In genomic region chr4:133011028-133011820, GRCm38 (mm10) we compare ENCODE assay signal across 8 mouse cellular contexts. TPM values are rescaled to one million over a fixed set of nuclear protein-coding genes. Genes with fewer than 3 reads are reported as not detected.
A peak's percentile ranks its signal among the peaks of the same experiment; 100 is the strongest.
DNase-seq lines count a peak whose midpoint lies in the region; ATAC-seq and TF ChIP-seq lines count a peak whose summit lies in the region.

TSS of gene Ahdc1 (plus strand) at chr4:133011260.

- H3K27ac ChIP-seq in forebrain, embryonic 16.5 days (ENCODE audit: low read length) = peak within 1 kb of the TSS; percentile 98
- H3K27ac ChIP-seq in neural tube, embryonic 14.5 days (ENCODE audit: low read depth, low read length) = peak within 1 kb of the TSS; percentile 95
- peak within 1 kb of the TSS; percentile 79 for H3K27ac ChIP-seq in testis, adult 2 months (ENCODE audit: control insufficient read depth, insufficient read depth, low read depth, low read length)

- H3K27me3 ChIP-seq in G1E (ENCODE audit: insufficient read depth, low read length) = peaks cover 47% of the 10 kb centered on the region
- H3K27me3 ChIP-seq in forebrain, embryonic 16.5 days (replicated peaks; ENCODE audit: control insufficient read depth, insufficient read depth, low read length) = peaks cover 13% of the 10 kb centered on the region
- no peaks in the 10 kb centered on the region for H3K27me3 ChIP-seq in neural tube, embryonic 14.5 days (ENCODE audit: control insufficient read depth, insufficient read depth, low read length)
- H3K27me3 ChIP-seq in testis, adult 2 months (ENCODE audit: control insufficient read depth, insufficient read depth, low read length) = no peaks in the 10 kb centered on the region

- peak within 1 kb of the TSS; percentile 99 for H3K9ac ChIP-seq in forebrain, embryonic 16.5 days (replicated peaks; ENCODE audit: low read depth, low read length)
- H3K9ac ChIP-seq in neural tube, embryonic 14.5 days (replicated peaks; ENCODE audit: low read depth, low read length) = peak within 1 kb of the TSS; percentile 99

- H3K36me3 ChIP-seq in G1E (replicated peaks) = peaks cover 2% of the 10 kb centered on the region
- H3K36me3 ChIP-seq in forebrain, embryonic 16.5 days (ENCODE audit: control insufficient read depth, insufficient read depth) = no peaks in the 10 kb centered on the region
- no peaks in the 10 kb centered on the region for H3K36me3 ChIP-seq in neural tube, embryonic 14.5 days (ENCODE audit: control insufficient read depth, insufficient read depth, low read length)
- H3K36me3 ChIP-seq in testis, adult 2 months (ENCODE audit: control insufficient read depth, insufficient read depth, low read length) = no peaks in the 10 kb centered on the region

- ATAC-seq in G1E (ENCODE audit: extremely low read depth, insufficient number of reproducible peaks, low FRiP score, poor library complexity, severe bottlenecking) = peak; percentile 10; the same call in 1 of the 2 replicates
- peak; percentile 87 for ATAC-seq in forebrain, embryonic 16.5 days
- ATAC-seq in neural tube, embryonic 14.5 days (ENCODE audit: low read depth) = peak; percentile 85

- intact Hi-C loops in heart, postnatal 25 days (cut with DNase I) = loop anchor here (2.0 to 5.0 kb wide), 3 partner anchors 96 to 204 kb away; partner anchors contain the start of gene Wasf2

- no peak for TF ChIP-seq CTCF in G1E (IDR thresholded peaks at IDR 0.05; ENCODE audit: low read depth, low read length)
- no peak for TF ChIP-seq CTCF in testis, adult 2 months (IDR thresholded peaks at IDR 0.05; ENCODE audit: control insufficient read depth, insufficient read depth, insufficient replicate concordance, low read depth, low read length)

- peak within 1 kb of the TSS; percentile 76 for H3K4me2 ChIP-seq in forebrain, embryonic 16.5 days (ENCODE audit: low read length)
- peak within 1 kb of the TSS; percentile 92 for H3K4me2 ChIP-seq in neural tube, embryonic 14.5 days (ENCODE audit: low read depth, low read length)

- peaks cover 82% of the 10 kb centered on the region for H3K4me1 ChIP-seq in G1E (ENCODE audit: insufficient read depth, low read depth, low read length)
- peaks cover 40% of the 10 kb centered on the region for H3K4me1 ChIP-seq in forebrain, embryonic 16.5 days (replicated peaks; ENCODE audit: control insufficient read depth, insufficient read depth, low read length)
- H3K4me1 ChIP-seq in neural tube, embryonic 14.5 days (ENCODE audit: control insufficient read depth, insufficient read depth, low read length) = peaks cover 24% of the 10 kb centered on the region
- H3K4me1 ChIP-seq in testis, adult 2 months (ENCODE audit: control insufficient read depth, insufficient read depth, low read length) = peaks cover 25% of the 10 kb centered on the region

- H3K4me3 ChIP-seq in G1E (ENCODE audit: low read depth, low read length) = peak within 1 kb of the TSS; percentile 81
- peak within 1 kb of the TSS; percentile 93 for H3K4me3 ChIP-seq in forebrain, embryonic 16.5 days (replicated peaks; ENCODE audit: low read length)
- peak within 1 kb of the TSS; percentile 99 for H3K4me3 ChIP-seq in neural tube, embryonic 14.5 days (ENCODE audit: low read depth, low read length)
- peak within 1 kb of the TSS; percentile 86 for H3K4me3 ChIP-seq in testis, adult 2 months (ENCODE audit: control insufficient read depth, low read depth, low read length)

- TF ChIP-seq POLR2A in testis, adult 2 months (IDR thresholded peaks at IDR 0.05; ENCODE audit: control insufficient read depth, low read depth, low read length) = peak; percentile 60

- DNase-seq in G1E (ENCODE audit: low spot score) = peak; percentile 85
- DNase-seq in cerebellum, adult 11-12 months = peak; percentile 93
- DNase-seq in heart, postnatal 25 days (ENCODE audit: low spot score) = peak; percentile 87
- DNase-seq in layer of hippocampus, adult 18-20 months (ENCODE audit: low spot score in 2 of 2) = peak; percentile 94
- DNase-seq in lung, adult 18-20 months = peak; percentile 92 to 93

- WGBS in forebrain, embryonic 16.5 days = under 1% methylated on average over 66 of the region's 66 CpGs
- WGBS in neural tube, embryonic 14.5 days = under 1% methylated on average over 63 of the region's 66 CpGs

- H3K9me3 ChIP-seq in G1E (replicated peaks) = no peaks in the 10 kb centered on the region
- H3K9me3 ChIP-seq in forebrain, embryonic 16.5 days (ENCODE audit: control insufficient read depth, low read length) = no peaks in the 10 kb centered on the region
- no peaks in the 10 kb centered on the region for H3K9me3 ChIP-seq in neural tube, embryonic 14.5 days (ENCODE audit: control insufficient read depth, low read length)

RNA-seq across cellular contexts. Expression of gene Ahdc1, which starts in this region (rescaled TPM):
- total RNA-seq in G1E (2014; fragmentation: Nextera tagmentation) (15.6 and 19.8 TPM in 2 replicates), G1E (2017) (2.7 TPM in 2 replicates)
- 37.6 and 37.9 TPM in 2 replicates for polyA plus RNA-seq in G1E (2012)
- polyA plus RNA-seq in forebrain, embryonic 16.5 days (2015; fragmentation: Nextera tagmentation; extraction: Ambion mirVana) = 13.0 and 13.7 TPM in 2 replicates
- 10 to 100 TPM; 43.2 to 50.4 TPM for total RNA-seq in heart, postnatal 25 days (2021)
- total RNA-seq in layer of hippocampus, adult 18-20 months (2021) = 100 to 1,000 TPM; 114 to 116 TPM
- polyA plus RNA-seq in neural tube, embryonic 14.5 days (2014; fragmentation: Nextera tagmentation; extraction: Ambion mirVana) = 12.2 and 13.1 TPM in 2 replicates
- polyA plus RNA-seq in testis, adult 2 months (2012; rRNA removed) = 59.1 and 65.0 TPM in 2 replicates

Comparison
In these comparisons a context has a peak if more than half of its experiments do, and no peak if none do; other contexts are left out.
1. Peak in every context shown above with its lines: DNase-seq, ATAC-seq, H3K4me3 ChIP-seq and H3K27ac ChIP-seq.
2. ATAC-seq: peak in every context shown above with its lines; median percentile 87 in forebrain, embryonic 16.5 days; 85 in neural tube, embryonic 14.5 days; 10 in G1E.